Mouse (Mus musculus) intestine, postnatal 0 days (tissue): ENCODE results near the gene Wscd2. TPM values are rescaled to one million over a fixed set of nuclear protein-coding genes. Genes with fewer than 3 reads are reported as not detected.

Experiments used
- ATAC-seq: fragments of 200-750 bp; cut with Nextera tagmentation; 2 replicates; pipeline ENCODE4 v1.8.0; 2017; ENCODE audit warnings: mild to moderate bottlenecking, moderate TSS enrichment, moderate library complexity
- H3K27ac ChIP-seq: fragments of 300-500 bp; sonication (generic); 2 replicates; pipeline ENCODE4 v1.5.1; 2014; ENCODE audit warnings: mild to moderate bottlenecking, low read depth, low read length, moderate library complexity
- H3K27me3 ChIP-seq: fragments of 300-500 bp; sonication (generic); replicated peaks from 2 replicates; pipeline ENCODE4 v1.6.1; 2014; ENCODE audit warnings: low read length, mixed read lengths; ENCODE audit not compliant: control insufficient read depth, insufficient read depth
- H3K36me3 ChIP-seq: fragments of 300-500 bp; sonication (generic); 2 replicates; pipeline ENCODE4 v1.6.1; 2014; ENCODE audit warnings: mild to moderate bottlenecking, moderate library complexity; ENCODE audit not compliant: control insufficient read depth, insufficient read depth
- H3K4me1 ChIP-seq: fragments of 300-500 bp; sonication (generic); replicated peaks from 2 replicates; pipeline ENCODE4 v1.6.1; 2014; ENCODE audit warnings: antibody characterized with exemption, low read length, mixed read lengths; ENCODE audit not compliant: control insufficient read depth, insufficient read depth
- H3K4me2 ChIP-seq: fragments of 300-500 bp; sonication (generic); replicated peaks from 2 replicates; pipeline ENCODE4 v1.6.1; 2014; ENCODE audit warnings: low read depth, mild to moderate bottlenecking, moderate library complexity
- H3K4me3 ChIP-seq: fragments of 300-500 bp; sonication (generic); 2 replicates; pipeline ENCODE4 v1.5.1; 2014; ENCODE audit warnings: low read depth, low read length
- H3K9ac ChIP-seq: fragments of 300-500 bp; sonication (generic); 2 replicates; pipeline ENCODE4 v1.6.1; 2014; ENCODE audit warnings: mild to moderate bottlenecking, low read depth, low read length
- H3K9me3 ChIP-seq: fragments of 300-500 bp; sonication (generic); 2 replicates; pipeline ENCODE4 v1.6.1; 2016; ENCODE audit warnings: mixed run types; ENCODE audit not compliant: control insufficient read depth
- CTCF ChIP-seq: sonication (generic); IDR thresholded peaks from 2 replicates; pipeline ENCODE4 v1.5.1; 2016; ENCODE audit warnings: low read depth, mild to moderate bottlenecking, control low read depth, antibody characterized with exemption, moderate library complexity
- WGBS: fragments of 180-500 bp; shearing (Covaris S2); extraction: QIAGEN DNeasy Blood & Tissue Kit; methylation state at CpG from one replicate; pipeline ENCODE4 v1.1.7; 2014; 5-methylcytosine and 5-hydroxymethylcytosine counted together
- polyA plus RNA-seq: library from polyadenylated mRNA; unstranded; fragments of >200 nt; fragmentation: Nextera tagmentation; extraction: Ambion mirVana; gene quantifications from 2 replicates; pipeline ENCODE4 v1.2.1, GENCODE M21; 2015

Gene Wscd2
- polyA plus RNA-seq, 1 experiment from 2014 or later, result 4.2 TPM

GRCm38 (mm10) chr5:113490467-113491260 is 531 bp downstream of the Wscd2 start:
- no peak for ATAC-seq
- Histone ChIP-seq H3K36me3 (no peaks in the 10 kb centered on the region), H3K4me1 (no peaks in the 10 kb centered on the region), H3K9me3 (no peaks in the 10 kb centered on the region), H3K27me3 (peaks cover 26% of the 10 kb centered on the region), H3K9ac (peak overlapping the region; percentile 42), H3K4me3 (peak overlapping the region; percentile 43), H3K27ac (no peak overlapping the region), H3K4me2 (peak overlapping the region; percentile 61)
- 1% methylated on average over 62 of the region's 63 CpGs for WGBS
- TF ChIP-seq CTCF, result no peak

- Histone ChIP-seq H3K4me2 (peak overlapping the region; percentile 61), H3K4me3 (peak overlapping the region; percentile 43; the same call in 1 of the 2 replicates), H3K9me3 (no peaks in the 10 kb centered on the region), H3K27me3 (peaks cover 26% of the 10 kb centered on the region), H3K36me3 (no peaks in the 10 kb centered on the region), H3K27ac (no peak overlapping the region), H3K9ac (no peak overlapping the region), H3K4me1 (no peaks in the 10 kb centered on the region)
- no peak for ATAC-seq
- no peak for TF ChIP-seq CTCF
- WGBS, result 58% methylated on average over 4 of the region's 4 CpGs
Measured at GRCm38 (mm10) chr5:113491552-113491951, 1.4 kb downstream of the Wscd2 start.

- Histone ChIP-seq H3K9me3 (no peaks in the 10 kb centered on the region), H3K4me3 (no peak overlapping the region; the same call in 1 of the 2 replicates), H3K27ac (no peak overlapping the region), H3K9ac (no peak overlapping the region), H3K36me3 (no peaks in the 10 kb centered on the region), H3K4me1 (no peaks in the 10 kb centered on the region), H3K4me2 (peak overlapping the region; percentile 61), H3K27me3 (peaks cover 26% of the 10 kb centered on the region)
- no peak for TF ChIP-seq CTCF
- WGBS, result 73% methylated on average over 3 of the region's 3 CpGs
- ATAC-seq, result no peak
Measured at GRCm38 (mm10) chr5:113491988-113492387, 1.9 kb downstream of the Wscd2 start.

DNA sequence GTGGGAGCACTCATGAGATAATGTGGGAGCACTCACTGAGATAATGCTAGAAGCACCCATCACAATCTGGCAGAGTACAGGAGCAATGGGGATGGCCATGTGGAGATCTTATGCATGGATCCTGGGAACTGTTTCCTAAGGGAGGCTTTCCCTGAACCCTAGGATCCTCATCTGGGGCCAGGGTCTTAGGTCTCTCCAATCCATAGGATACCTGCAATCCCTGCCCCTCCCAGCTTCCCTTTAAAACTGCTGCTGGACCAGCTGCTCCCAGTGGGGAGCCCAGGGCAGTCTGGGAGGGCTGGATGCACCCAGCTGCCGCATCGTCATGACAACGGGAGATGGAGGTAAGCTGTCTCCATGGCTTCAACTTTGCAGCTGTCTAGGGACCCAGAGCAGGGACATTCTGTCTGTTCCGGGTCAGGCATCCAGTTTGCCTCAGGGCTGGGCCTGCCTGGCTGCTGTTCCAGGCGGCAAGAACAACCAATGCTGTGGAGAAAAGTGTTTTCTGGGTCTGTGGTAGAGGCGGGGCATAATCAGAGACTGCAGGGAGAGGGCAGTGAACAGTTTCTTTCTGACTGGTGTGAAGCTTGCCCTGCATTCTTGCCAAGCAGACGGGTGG is 2.4 kb downstream of the Wscd2 start:
- no peak for ATAC-seq
- Histone ChIP-seq H3K4me3 (no peak overlapping the region), H3K9ac (no peak overlapping the region), H3K4me1 (no peaks in the 10 kb centered on the region), H3K27ac (no peak overlapping the region), H3K9me3 (no peaks in the 10 kb centered on the region), H3K36me3 (no peaks in the 10 kb centered on the region), H3K4me2 (no peak overlapping the region), H3K27me3 (peaks cover 26% of the 10 kb centered on the region)
- TF ChIP-seq CTCF, result no peak
- WGBS, result 32% methylated on average over 7 of the region's 7 CpGs

DNA sequence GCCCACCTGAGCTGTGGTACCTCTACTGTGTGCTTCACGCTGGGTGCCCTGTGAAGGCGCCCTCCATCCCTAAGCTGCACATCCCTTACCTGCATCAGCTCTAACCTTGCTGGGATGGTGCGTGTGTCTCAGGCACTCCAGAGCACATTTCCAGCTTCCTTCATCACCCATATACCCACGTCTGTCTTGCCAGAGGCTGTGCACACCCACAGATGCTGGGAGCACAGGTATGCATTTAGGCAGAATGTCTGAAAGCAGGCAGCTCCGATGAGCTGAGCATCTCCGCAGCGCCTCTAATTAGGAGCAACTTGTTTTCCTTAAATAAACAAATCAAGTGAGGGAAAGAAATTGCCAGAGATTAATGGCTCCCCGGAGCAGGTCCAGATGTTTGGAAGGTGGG is 3.9 kb downstream of the Wscd2 start:
- Histone ChIP-seq H3K36me3 (no peaks in the 10 kb centered on the region), H3K4me1 (no peaks in the 10 kb centered on the region), H3K9ac (no peak overlapping the region), H3K27me3 (peaks cover 26% of the 10 kb centered on the region), H3K4me3 (no peak overlapping the region), H3K27ac (no peak overlapping the region), H3K9me3 (no peaks in the 10 kb centered on the region), H3K4me2 (no peak overlapping the region)
- no peak for TF ChIP-seq CTCF
- 65% methylated on average over 8 of the region's 8 CpGs for WGBS
- no peak for ATAC-seq

- 68% methylated on average over 3 of the region's 3 CpGs for WGBS
- Histone ChIP-seq H3K4me2 (no peak overlapping the region), H3K9ac (no peak overlapping the region), H3K4me1 (no peaks in the 10 kb centered on the region), H3K9me3 (no peaks in the 10 kb centered on the region), H3K27me3 (0 out of 2 replicates have a peak, but pooled peaks cover 7% of the 10 kb centered on the region), H3K27ac (no peak overlapping the region), H3K36me3 (no peaks in the 10 kb centered on the region), H3K4me3 (no peak overlapping the region)
- no peak for TF ChIP-seq CTCF
- no peak for ATAC-seq
Measured at GRCm38 (mm10) chr5:113496926-113497325, 6.8 kb downstream of the Wscd2 start.
